8 mouse cellular contexts compared by ENCODE assay signal in genomic region chr2:131416482-131416881, GRCm38 (mm10).
A peak's percentile ranks its signal among the peaks of the same experiment; 100 is the strongest.
DNase-seq lines count a peak whose midpoint lies in the region; ATAC-seq and TF ChIP-seq lines count a peak whose summit lies in the region.

No protein-coding gene starts in this region.

- peaks cover 3% of the 10 kb centered on the region; the same call in 1 of the 2 replicates for H3K27me3 ChIP-seq in E14TG2a.4 (ENCODE audit: insufficient read depth, low read length)
- H3K27me3 ChIP-seq in cerebellum, adult 2 months (ENCODE audit: control insufficient read depth, insufficient read depth, low read length), result no peaks in the 10 kb centered on the region
- H3K27me3 ChIP-seq in intestine, embryonic 16.5 days (replicated peaks; ENCODE audit: control insufficient read depth, insufficient read depth, low read length), result no peaks in the 10 kb centered on the region
- no peaks in the 10 kb centered on the region for H3K27me3 ChIP-seq in neural tube, embryonic 11.5 days (ENCODE audit: control insufficient read depth, insufficient read depth, low read length)

- ATAC-seq in intestine, embryonic 16.5 days, result peak; percentile 59; the same call in 1 of the 2 replicates
- ATAC-seq in neural tube, embryonic 11.5 days (ENCODE audit: insufficient read depth, low FRiP score, low TSS enrichment), result no peak

- H3K4me2 ChIP-seq in intestine, embryonic 16.5 days (ENCODE audit: low read depth, low read length), result no peak overlapping the region
- H3K4me2 ChIP-seq in neural tube, embryonic 11.5 days (ENCODE audit: low read depth), result no peak overlapping the region

- no peak for TF ChIP-seq POLR2A in cerebellum, adult 2 months (IDR thresholded peaks at IDR 0.05; ENCODE audit: borderline replicate concordance, insufficient read depth, low read length)

- H3K4me1 ChIP-seq in E14TG2a.4 (replicated peaks; ENCODE audit: low read depth, low read length), result no peaks in the 10 kb centered on the region
- no peaks in the 10 kb centered on the region for H3K4me1 ChIP-seq in cerebellum, adult 2 months (ENCODE audit: control insufficient read depth, insufficient read depth, low read length)
- no peaks in the 10 kb centered on the region for H3K4me1 ChIP-seq in intestine, embryonic 16.5 days (ENCODE audit: control insufficient read depth, insufficient read depth, low read length)
- H3K4me1 ChIP-seq in neural tube, embryonic 11.5 days (ENCODE audit: control insufficient read depth, insufficient read depth, low read length), result no peaks in the 10 kb centered on the region

- intact Hi-C loops in left cerebral cortex, postnatal 10 days (cut with DNase I), result loop anchor here (5.0 to 10.0 kb wide), 4 partner anchors 129 to 362 kb away; partner anchors contain the start of gene Pank2

- TF ChIP-seq CTCF in E14TG2a.4 (conservative IDR thresholded peaks at IDR 0.05; ENCODE audit: low read length), result peak; percentile 78
- TF ChIP-seq CTCF in cerebellum, adult 2 months (IDR thresholded peaks at IDR 0.05; ENCODE audit: borderline replicate concordance, insufficient read depth, low read depth, low read length), result peak; percentile 79

- H3K4me3 ChIP-seq in E14TG2a.4 (replicated peaks; ENCODE audit: low read length), result no peak overlapping the region
- H3K4me3 ChIP-seq in cerebellum, adult 2 months (replicated peaks; ENCODE audit: insufficient read depth, low read depth, low read length), result no peak overlapping the region
- H3K4me3 ChIP-seq in intestine, embryonic 16.5 days (ENCODE audit: low read length), result no peak overlapping the region
- H3K4me3 ChIP-seq in neural tube, embryonic 11.5 days (ENCODE audit: low read depth, low read length), result no peak overlapping the region

- 34% methylated on average over 6 of the region's 6 CpGs for WGBS in cerebellum, adult 2 months
- 28% methylated on average over 6 of the region's 6 CpGs for WGBS in intestine, embryonic 16.5 days
- 52% methylated on average over 6 of the region's 6 CpGs for WGBS in neural tube, embryonic 11.5 days

- H3K9me3 ChIP-seq in E14TG2a.4 (ENCODE audit: low read length), result no peaks in the 10 kb centered on the region
- H3K9me3 ChIP-seq in intestine, embryonic 16.5 days (ENCODE audit: control insufficient read depth, low read length), result no peaks in the 10 kb centered on the region
- no peaks in the 10 kb centered on the region for H3K9me3 ChIP-seq in neural tube, embryonic 11.5 days (ENCODE audit: control insufficient read depth, low read length)

- no peak overlapping the region for H3K27ac ChIP-seq in cerebellum, adult 2 months (ENCODE audit: insufficient read depth, low read length)
- H3K27ac ChIP-seq in intestine, embryonic 16.5 days (ENCODE audit: low read length), result no peak overlapping the region
- no peak overlapping the region for H3K27ac ChIP-seq in neural tube, embryonic 11.5 days (ENCODE audit: low read depth, low read length)

- peak; percentile 33 for DNase-seq in 3134 (ENCODE audit: extremely low read depth, insufficient read length, low spot score)
- DNase-seq in cerebellum, adult 2 months, result peak; percentile 33 to 53
- DNase-seq in frontal cortex, postnatal 14 days (ENCODE audit: low spot score in 2 of 2), result peak; percentile 33 to 56
- DNase-seq in left cerebral cortex, postnatal 10 days (ENCODE audit: extremely low spot score in 1 of 2, low spot score in 2 of 2), result peak; percentile 60 to 67
- DNase-seq in neural tube, embryonic 11.5 days (ENCODE audit: low spot score), result peak; percentile 57
- peak; percentile 69 for DNase-seq in thymus, postnatal 25 days

- H3K9ac ChIP-seq in intestine, embryonic 16.5 days (ENCODE audit: low read depth, low read length), result no peak overlapping the region
- H3K9ac ChIP-seq in neural tube, embryonic 11.5 days (ENCODE audit: low read length), result no peak overlapping the region

- no peaks in the 10 kb centered on the region for H3K36me3 ChIP-seq in E14TG2a.4 (ENCODE audit: insufficient read depth, low read length)
- H3K36me3 ChIP-seq in intestine, embryonic 16.5 days (ENCODE audit: control insufficient read depth, insufficient read depth, low read length), result no peaks in the 10 kb centered on the region
- no peaks in the 10 kb centered on the region for H3K36me3 ChIP-seq in neural tube, embryonic 11.5 days (ENCODE audit: control insufficient read depth, insufficient read depth, low read length)
